Mouse (Mus musculus) megakaryocyte, adult 5-6 weeks (primary cell): Measurements from ENCODE around the gene Nos1ap. TPM values are rescaled to one million over a fixed set of nuclear protein-coding genes. Genes with fewer than 3 reads are reported as not detected.

Source experiments
- ATAC-seq: 2 replicates; pipeline ENCODE4 v1.8.0; 2016; ENCODE audit warnings: mild to moderate bottlenecking, inconsistent platforms; ENCODE audit not compliant: poor library complexity, severe bottlenecking
- total RNA-seq, 2 experiments: library from RNA; stranded (forward) in 1 of 2; stranded (reverse) in 1 of 2; fragments of 153-499, 151-499 nt in 1 of 2; fragments of 221-1000, 200-1000 nt in 1 of 2; gene quantifications; 2 replicates each; pipeline versions ENCODE4 v1.2.3 to v1.2.4; 2015 to 2017

Gene Nos1ap
- total RNA-seq, 2 experiments from 2014 or later = 3.0 to 11.6 TPM

DNA sequence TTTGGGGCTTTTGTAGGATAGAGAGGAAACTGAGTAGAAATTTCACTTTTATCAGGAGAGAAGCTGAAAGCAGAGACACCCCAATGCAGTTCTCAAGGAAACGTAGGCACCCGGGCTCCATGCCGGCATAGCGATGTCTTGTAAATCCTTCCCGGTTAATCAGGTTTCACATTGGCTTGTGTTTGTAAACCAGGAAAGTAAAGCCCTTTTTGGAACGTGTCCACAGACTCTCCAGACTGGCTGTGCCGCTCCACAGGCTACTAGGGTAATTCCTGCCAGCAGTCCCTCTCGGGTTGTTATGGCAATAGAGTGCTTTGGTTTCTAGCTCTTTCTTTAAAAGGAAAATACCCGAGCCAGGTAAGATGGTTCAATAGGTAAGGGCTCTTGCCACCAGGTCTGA lies 40.6 kb downstream of the Nos1ap start:
- no peak for ATAC-seq

GRCm38 (mm10) chr1:170548192-170548795 lies 41.4 kb downstream of the Nos1ap start:
- ATAC-seq = no peak

- peak; percentile 69 for ATAC-seq
Observed at GRCm38 (mm10) chr1:170546297-170546696, 43.4 kb downstream of the Nos1ap start.

GRCm38 (mm10) chr1:170545286-170545685 lies 44.4 kb downstream of the Nos1ap start:
- ATAC-seq = peak; percentile 80

- ATAC-seq = peak; percentile 36; the same call in 1 of the 2 replicates
Observed at GRCm38 (mm10) chr1:170539507-170539906, 50.2 kb downstream of the Nos1ap start.

- no peak for ATAC-seq
Observed at GRCm38 (mm10) chr1:170538481-170539061, 51.1 kb downstream of the Nos1ap start.

GRCm38 (mm10) chr1:170536344-170536743 lies 53.3 kb downstream of the Nos1ap start:
- no peak for ATAC-seq

DNA sequence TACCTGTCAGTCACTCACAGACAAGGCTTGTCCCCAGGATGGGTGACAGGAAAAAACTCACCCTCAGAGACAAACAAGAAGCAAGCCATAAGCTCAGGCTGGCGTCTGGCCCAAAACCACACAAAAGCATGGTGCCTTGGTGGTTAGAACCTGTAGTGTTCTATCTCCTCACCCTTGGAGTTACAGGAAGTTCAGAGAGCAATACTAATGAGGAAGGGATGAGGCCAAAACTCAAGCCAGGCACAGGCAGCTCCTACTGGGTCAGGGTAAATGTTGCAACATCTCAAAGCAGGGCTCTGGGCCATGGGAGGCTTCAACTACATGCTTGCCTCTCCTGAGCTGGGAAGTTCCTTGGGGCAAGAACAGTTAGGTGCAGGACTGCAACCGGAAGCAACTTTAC lies 54.4 kb downstream of the Nos1ap start:
- ATAC-seq = peak; percentile 83

DNA sequence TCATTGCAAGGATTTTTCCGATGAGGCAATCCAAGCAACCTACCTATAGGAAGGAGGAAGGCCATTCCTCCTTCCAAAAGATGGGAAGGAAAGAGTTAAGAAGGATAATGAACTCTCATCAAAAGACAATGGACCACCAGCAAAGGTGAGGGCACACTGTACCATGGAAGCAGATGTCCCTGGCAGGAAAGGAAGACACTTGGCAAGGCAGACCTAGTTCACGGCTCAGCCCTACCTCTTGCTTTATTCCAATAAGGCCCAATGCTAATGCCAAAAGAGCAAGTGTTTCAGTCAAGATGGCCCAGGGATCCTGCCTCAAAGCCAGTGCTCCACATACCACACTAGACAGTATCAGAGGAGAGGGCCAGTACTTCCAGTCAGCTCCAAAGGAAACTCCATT lies 58.4 kb downstream of the Nos1ap start:
- ATAC-seq = no peak

DNA sequence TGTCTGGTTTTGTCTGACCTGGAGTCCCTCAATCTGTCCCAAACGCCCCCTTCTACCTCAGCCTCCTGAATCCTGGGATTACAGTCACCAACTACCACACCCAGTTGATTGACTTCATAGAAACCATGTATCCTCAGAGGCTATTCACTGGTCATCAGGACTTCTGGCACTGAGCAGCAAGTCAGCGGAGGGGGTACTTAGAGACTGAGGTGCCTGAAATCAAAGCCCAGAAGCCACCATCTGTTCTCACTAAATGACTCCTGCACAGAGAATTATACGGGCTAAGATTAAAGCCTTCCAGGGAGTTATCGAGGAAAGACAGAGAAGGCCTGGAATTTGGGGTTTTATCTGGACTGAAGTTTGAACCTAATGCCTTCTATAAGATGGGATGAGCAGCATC lies 59.2 kb downstream of the Nos1ap start:
- ATAC-seq = no peak

- ATAC-seq = no peak
Observed at GRCm38 (mm10) chr1:170522891-170523290, 66.8 kb downstream of the Nos1ap start.

DNA sequence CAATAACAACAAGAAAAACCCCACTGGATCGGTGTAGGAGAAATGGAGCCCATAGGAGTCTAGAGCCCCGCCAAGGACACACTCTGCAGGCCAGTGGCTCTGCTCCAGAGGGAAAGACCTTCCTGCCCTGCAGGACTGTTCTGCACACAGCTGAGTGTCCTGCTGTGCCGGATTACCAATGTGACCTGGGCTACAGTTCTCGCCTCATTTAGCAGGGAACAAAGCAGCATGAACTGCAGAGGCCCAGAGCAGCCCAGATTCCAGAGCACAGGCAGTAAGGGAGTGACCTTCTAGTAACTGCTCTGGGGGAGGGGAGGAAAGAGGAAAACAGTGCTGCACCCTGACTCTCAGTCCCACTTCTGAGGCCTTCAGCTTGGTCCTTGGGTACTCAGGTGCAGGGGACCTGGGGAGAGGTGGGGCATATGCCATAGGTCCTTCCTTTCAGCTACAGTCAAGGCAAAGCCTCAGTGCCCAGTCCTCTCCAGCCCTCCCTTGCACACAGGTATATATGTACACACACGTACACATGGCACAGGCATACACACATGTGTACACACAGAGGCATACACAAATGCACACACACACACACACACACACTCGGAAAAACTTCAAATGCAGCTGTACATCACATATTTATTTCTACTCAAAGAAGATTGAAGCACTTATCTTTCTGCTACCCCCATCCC lies 68.0 kb downstream of the Nos1ap start:
- ATAC-seq = no peak

DNA sequence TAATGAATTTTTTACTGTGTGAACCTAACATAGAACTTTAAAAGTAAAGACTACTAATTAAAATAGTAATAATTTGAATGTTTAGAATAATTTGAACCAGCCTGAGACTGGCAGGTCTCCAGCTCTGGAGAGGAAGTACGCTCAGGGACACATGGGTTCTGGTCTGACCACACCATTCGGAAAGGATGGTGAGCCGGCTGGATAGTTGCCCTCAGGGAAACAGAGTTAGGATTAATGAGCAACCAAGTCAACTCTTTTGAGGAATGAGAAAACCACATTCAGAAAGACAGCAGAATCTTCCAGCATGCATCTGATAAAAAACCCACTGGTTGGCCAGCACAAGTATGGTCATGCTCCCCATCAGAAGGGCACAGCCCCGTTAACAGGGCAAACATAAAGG lies 69.5 kb downstream of the Nos1ap start:
- ATAC-seq = no peak

DNA sequence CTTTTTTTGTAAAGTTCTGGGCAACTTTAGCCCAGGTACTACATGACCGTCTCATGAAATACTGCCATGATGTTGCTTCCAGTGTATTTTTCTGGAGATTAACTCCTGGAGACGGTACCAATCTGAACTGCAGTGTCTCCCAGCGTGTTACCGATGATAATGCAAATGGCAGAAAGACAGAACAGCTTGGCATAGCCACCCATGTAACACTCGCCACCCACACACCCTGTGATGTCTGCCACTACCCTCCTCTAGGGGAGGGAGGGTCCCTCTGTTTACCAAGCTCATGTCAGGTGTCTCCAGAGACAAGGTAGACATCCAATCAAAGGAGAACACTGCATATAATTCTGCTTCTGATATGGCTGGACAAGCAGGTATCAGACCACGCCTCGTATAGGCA lies 70.0 kb downstream of the Nos1ap start:
- ATAC-seq = no peak

DNA sequence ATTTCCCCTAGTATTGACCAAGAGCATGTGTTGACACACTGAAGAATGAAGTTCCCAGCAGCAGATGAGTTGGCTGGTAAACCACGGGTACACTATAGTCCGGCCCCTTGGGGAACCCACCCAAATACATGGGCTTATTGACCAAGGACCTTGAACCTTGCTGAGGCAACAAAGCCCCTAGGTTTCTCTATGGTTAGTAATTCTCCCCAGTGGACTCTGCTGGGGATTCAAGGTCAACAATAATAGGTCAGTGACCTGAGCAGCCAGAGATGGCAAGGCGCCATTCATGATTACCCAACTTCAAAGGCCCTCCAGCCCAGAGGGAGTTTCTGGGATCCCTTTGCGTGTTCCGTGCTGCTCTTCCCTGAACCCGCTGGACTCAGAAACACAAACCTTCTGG lies 73.5 kb downstream of the Nos1ap start:
- no peak for ATAC-seq

DNA sequence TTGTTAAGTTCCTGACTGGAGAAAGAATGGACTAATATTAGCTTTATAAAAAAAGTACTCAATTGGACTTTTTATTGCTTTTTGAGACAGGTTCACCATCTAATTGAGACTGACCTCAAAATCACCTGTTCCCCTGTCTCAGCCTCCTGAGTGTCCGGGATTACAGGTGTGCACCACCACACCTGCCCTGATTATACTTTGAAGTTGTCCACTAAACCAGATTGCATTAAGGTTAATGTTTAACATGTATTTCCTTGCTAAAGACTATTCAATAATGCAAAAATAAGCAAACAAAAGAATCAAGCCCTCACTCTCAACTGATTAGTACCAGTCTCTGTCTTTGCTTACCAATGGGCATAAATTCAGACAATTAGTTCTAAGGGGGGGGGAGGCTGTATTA lies 74.2 kb downstream of the Nos1ap start:
- no peak for ATAC-seq

GRCm38 (mm10) chr1:170514226-170514625 lies 75.4 kb downstream of the Nos1ap start:
- no peak for ATAC-seq

DNA sequence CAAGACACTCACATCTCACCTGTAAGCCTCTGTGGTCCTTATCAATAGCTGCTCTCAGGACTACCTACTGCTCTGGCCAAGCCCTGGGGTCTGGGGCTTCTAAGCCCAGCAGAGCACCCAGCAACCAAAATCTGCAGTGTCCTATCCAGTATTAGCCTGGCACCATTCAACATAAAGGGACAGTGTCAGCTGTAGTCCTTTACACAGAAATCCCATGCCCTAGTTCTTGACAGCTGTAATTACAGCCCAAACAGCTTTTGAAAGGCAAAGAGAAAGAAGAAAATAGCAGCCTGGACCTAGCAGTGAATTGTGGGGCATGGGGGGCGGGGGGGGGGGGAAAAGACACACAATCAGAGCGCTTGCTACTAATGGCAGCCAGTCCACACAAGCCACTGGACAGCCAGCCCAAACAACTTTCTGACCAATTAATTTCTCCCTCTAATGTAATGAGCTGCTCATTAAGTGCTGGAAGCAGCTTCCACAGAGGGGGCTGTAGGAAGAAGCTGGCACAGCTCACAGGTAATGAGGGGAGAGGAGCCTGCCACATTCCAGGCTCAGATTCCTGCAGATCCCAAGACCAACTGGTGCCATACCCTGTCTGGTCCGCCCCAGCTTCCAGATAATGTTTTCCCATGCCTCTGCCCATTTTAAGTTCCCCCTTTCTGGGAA lies 77.1 kb downstream of the Nos1ap start:
- no peak for ATAC-seq

DNA sequence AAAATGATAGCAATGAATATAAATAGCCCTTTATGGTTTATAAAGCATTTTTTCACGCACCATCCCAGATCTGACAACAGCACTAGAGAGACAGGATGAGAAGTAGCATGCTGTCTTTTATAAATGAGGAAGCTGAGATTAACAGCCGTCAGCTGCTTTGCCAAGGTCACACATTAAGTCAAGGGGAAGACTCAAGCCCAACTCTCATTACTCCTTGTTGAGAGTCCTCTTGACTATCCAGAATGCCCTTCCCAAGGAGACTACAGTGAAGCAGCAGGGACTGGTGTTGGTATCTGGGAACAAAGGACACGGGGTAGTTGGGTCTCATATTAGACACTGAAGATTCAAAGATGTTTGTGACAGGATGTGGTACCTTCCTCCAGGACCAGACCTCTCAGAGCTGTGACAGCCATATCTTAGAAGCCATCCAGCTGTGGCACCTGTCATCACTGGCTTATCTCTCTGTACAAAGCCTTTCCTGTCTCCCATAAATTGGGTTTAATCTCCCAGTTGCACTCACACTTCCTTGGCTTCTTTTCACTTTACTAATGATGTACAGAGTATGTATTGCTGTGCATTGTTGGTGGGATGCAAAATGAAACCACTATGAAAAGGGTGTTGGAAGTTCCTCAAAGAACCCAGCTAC lies 78.9 kb downstream of the Nos1ap start:
- peak; percentile 45; the same call in 1 of the 2 replicates for ATAC-seq

- no peak for ATAC-seq
Observed at GRCm38 (mm10) chr1:170506309-170506708, 83.4 kb downstream of the Nos1ap start.

GRCm38 (mm10) chr1:170505107-170505506 lies 84.6 kb downstream of the Nos1ap start:
- ATAC-seq = no peak
